Mouse (Mus musculus): Measurements from ENCODE around the gene Pla2g3.

Pla2g3 gene

GRCm38 (mm10) chr11:3492748-3493147 is 4.7 kb downstream of the Pla2g3 start:
- CTCF ChIA-PET: no interaction called here

GRCm38 (mm10) chr11:3494857-3495256 is 6.8 kb downstream of the Pla2g3 start:
- CTCF ChIA-PET: no interaction called here

- CTCF ChIA-PET: no interaction called here
Measured at GRCm38 (mm10) chr11:3495496-3495895, 7.4 kb downstream of the Pla2g3 start.

- CTCF ChIA-PET: no interaction called here
Measured at GRCm38 (mm10) chr11:3496756-3497155, 8.7 kb downstream of the Pla2g3 start.

- CTCF ChIA-PET: no interaction called here
Measured at GRCm38 (mm10) chr11:3497296-3497695, 9.2 kb downstream of the Pla2g3 start.

- CTCF ChIA-PET: no interaction called here
Measured at GRCm38 (mm10) chr11:3502057-3502456, 14.0 kb downstream of the Pla2g3 start.

- CTCF ChIA-PET: no interaction called here
Measured at GRCm38 (mm10) chr11:3502459-3503072, 14.5 kb downstream of the Pla2g3 start.

- CTCF ChIA-PET: no interaction called here
Measured at GRCm38 (mm10) chr11:3503755-3504693, 15.9 kb downstream of the Pla2g3 start.

- CTCF ChIA-PET: interaction anchor here (0.6 kb wide), 1 partner anchor 259 kb away, joined by 6 read pairs; no protein-coding TSS in a partner anchor
Measured at GRCm38 (mm10) chr11:3508226-3508625, 20.1 kb downstream of the Pla2g3 start.

GRCm38 (mm10) chr11:3509181-3510085 is 21.3 kb downstream of the Pla2g3 start:
- CTCF ChIA-PET: no interaction called here

- CTCF ChIA-PET: interaction anchor here (0.5 kb wide), 1 partner anchor 120 kb away, joined by 3 read pairs; no protein-coding TSS in a partner anchor
Measured at GRCm38 (mm10) chr11:3510321-3510720, 22.2 kb downstream of the Pla2g3 start.

- CTCF ChIA-PET: no interaction called here
Measured at GRCm38 (mm10) chr11:3513291-3513690, 25.2 kb downstream of the Pla2g3 start.

GRCm38 (mm10) chr11:3514529-3515054 is 26.5 kb downstream of the Pla2g3 start, which contains the start of gene Selenom:
Gene Selenom, plus strand, starts transcription at chr11:3514684.
- CTCF ChIA-PET: interaction anchor here (1.3 kb wide), 1 partner anchor 25 kb away, joined by 3 read pairs; no protein-coding TSS in a partner anchor

- CTCF ChIA-PET: interaction anchor here (1.3 kb wide), 1 partner anchor 26 kb away, joined by 3 read pairs; no protein-coding TSS in a partner anchor
Measured at GRCm38 (mm10) chr11:3515216-3515615, 27.1 kb downstream of the Pla2g3 start.

- CTCF ChIA-PET: no interaction called here
Measured at GRCm38 (mm10) chr11:3515637-3516036, 27.6 kb downstream of the Pla2g3 start.

- CTCF ChIA-PET: no interaction called here
Measured at GRCm38 (mm10) chr11:3516121-3516520, 28.0 kb downstream of the Pla2g3 start.

- CTCF ChIA-PET: no interaction called here
Measured at GRCm38 (mm10) chr11:3516859-3517845, 29.1 kb downstream of the Pla2g3 start.

GRCm38 (mm10) chr11:3517846-3518732 is 30.0 kb downstream of the Pla2g3 start:
- CTCF ChIA-PET: no interaction called here

GRCm38 (mm10) chr11:3519051-3519726 is 31.1 kb downstream of the Pla2g3 start:
- CTCF ChIA-PET: no interaction called here

Measured in spleen, embryonic (tissue).